Mouse (Mus musculus): ENCODE measurements around the gene Gm44805.

GRCm38 (mm10) chr7:19700299-19701068, 19.3 kb upstream of the Gm44805 start:
- TF ChIP-seq CTCF (conservative IDR thresholded peaks at IDR 0.05; ENCODE audit: insufficient read depth, insufficient read length, low read depth, low read length) (no peak), POLR2A (IDR thresholded peaks at IDR 0.05; ENCODE audit: low read depth, low read length) (no peak)

Measured in kidney, adult 2 months (tissue).